Mouse (Mus musculus) mesoderm, embryonic 11.5 days (tissue): ENCODE data around the gene Clspn.

ENCODE experiments used
- DNase-seq: peaks from one replicate; pipeline ENCODE4 v3.0.0-alpha.2; 2012; ENCODE audit warnings: low read depth, low spot score

Gene Clspn

DNA sequence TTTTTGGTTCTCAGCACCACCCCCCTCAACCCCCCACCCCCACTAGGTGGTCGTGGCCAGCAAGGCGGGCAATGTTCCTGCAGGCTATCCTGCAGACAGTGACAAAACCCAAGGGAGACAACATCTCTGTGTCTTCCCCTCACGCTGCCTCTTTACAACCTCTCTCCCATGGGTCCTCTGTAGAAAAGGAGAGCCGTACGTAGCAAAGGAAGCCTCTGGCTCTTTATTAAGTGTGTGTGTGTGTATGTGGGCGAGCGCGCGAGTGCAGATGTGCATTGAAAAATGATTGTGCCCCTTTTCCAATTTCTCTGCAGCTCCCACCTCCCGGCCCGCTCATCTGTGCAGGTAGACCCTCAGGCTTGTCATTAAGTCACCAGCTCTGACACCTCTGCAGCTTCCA lies 79.6 kb downstream of the Clspn start:
- DNase-seq, result no peak

DNA sequence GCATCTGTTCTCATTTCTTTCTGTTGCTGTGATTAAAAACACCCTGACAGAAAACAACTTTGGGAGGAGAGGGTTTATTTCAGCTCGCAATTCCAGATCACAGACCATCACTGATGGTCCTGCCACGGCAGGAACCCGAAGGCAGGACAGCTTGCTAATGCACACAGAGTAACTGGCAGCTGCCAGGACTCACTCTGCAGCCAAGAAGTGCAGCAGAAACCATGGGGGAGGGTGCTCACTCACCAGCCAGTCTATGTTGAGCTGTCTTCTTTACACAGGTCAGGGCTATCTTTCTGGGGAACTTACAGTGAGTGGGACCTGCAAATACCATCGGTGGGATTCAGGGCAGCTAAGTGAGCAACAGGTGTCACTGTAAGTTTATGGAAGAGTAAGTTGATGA lies 80.7 kb downstream of the Clspn start:
- DNase-seq, result no peak

- no peak for DNase-seq
These were observed 82.6 kb downstream of the Clspn start for GRCm38 (mm10) chr4:126639339-126639738.

DNA sequence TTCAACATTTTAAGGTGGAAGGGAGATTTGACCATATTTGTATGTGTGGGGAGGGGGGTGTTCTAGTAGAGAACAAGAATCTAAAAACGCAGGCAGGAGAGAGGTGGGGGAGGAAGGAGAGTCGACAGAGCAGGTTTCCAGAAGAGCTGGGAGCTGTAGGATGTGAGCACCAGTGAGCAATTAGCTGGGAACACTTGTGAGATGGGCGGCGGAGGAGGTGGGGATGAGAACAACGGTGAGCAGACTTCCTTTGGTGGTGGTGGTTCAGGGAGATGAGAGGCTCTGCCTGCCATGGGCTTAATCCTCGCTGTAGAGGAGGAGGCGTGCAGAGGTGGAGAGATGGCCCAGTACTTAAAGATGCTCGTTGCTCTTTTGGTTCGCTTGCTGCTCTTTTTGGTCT lies 85.2 kb downstream of the Clspn start:
- DNase-seq, result no peak
